Mouse (Mus musculus) lung, adult 2 months (tissue): ENCODE results near the gene Zfp609.

Source experiments
- CTCF ChIP-seq: fragments of 200-500 bp; IDR thresholded peaks from 2 replicates; pipeline ENCODE4 v1.5.1; 2011; ENCODE audit warnings: mild to moderate bottlenecking, low read length, control low read depth; ENCODE audit not compliant: insufficient read depth
- POLR2A ChIP-seq: fragments of 200-500 bp; IDR thresholded peaks from 2 replicates; pipeline ENCODE4 v1.6.1; 2011; ENCODE audit warnings: low read depth, mild to moderate bottlenecking, control low read depth, low read length, borderline replicate concordance; ENCODE audit errors: extremely low read depth

GRCm38 (mm10) chr9:65844421-65845165 lies 17.2 kb upstream of the Zfp609 start:
- no peak for TF ChIP-seq CTCF
- TF ChIP-seq POLR2A = no peak
